Mouse (Mus musculus): ENCODE data around the gene Rnf220. TPM values are rescaled to one million over a fixed set of nuclear protein-coding genes. Genes with fewer than 3 reads are reported as not detected.
A peak's percentile ranks its signal among the peaks of the same experiment; 100 is the strongest.

The Rnf220 gene
- polyA plus RNA-seq, 1 experiment from 2014 or later, result 17.3 TPM

DNA sequence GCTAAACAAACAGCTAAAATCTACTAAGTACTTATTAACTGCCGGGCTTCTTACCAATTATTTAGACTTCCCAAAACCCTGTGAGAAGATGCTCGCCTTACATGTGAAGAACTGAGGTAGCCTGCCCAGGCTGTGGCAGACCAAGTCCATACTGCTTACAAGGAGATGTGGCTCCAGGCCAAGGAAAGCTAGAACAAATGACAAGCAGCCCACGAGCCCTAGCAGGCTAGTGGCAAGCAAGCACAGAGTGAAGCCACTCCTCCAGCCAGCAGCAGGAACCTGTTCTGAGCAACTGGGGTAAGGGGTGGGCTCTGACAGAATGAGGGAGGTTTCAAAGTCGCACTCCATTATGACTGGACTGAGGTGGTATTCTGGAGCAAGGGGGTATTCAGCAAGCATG, 222.1 kb downstream of the Rnf220 start:
- DNase-seq (no peak), ATAC-seq (no peak)
- Histone ChIP-seq H3K27me3 (ENCODE audit: insufficient read depth, low read length) (no peaks in the 10 kb centered on the region), H3K9ac (replicated peaks) (no peak overlapping the region), H3K4me2 (ENCODE audit: low read depth, low read length) (no peak overlapping the region), H3K36me3 (replicated peaks; ENCODE audit: insufficient read depth, low read length) (peaks cover 64% of the 10 kb centered on the region), H3K4me3 (ENCODE audit: low read depth, low read length) (no peak overlapping the region), H3K27ac (ENCODE audit: low read depth) (no peak overlapping the region), H3K9me3 (ENCODE audit: low read length) (no peaks in the 10 kb centered on the region), H3K4me1 (ENCODE audit: insufficient read depth) (no peaks in the 10 kb centered on the region)
- TF ChIP-seq CTCF (IDR thresholded peaks at IDR 0.05; ENCODE audit: low read depth) (no peak), EP300 (IDR thresholded peaks at IDR 0.05; ENCODE audit: low read depth) (no peak)
- 91% methylated on average over 4 of the region's 4 CpGs for WGBS (ENCODE audit: insufficient replicate concordance)

DNA sequence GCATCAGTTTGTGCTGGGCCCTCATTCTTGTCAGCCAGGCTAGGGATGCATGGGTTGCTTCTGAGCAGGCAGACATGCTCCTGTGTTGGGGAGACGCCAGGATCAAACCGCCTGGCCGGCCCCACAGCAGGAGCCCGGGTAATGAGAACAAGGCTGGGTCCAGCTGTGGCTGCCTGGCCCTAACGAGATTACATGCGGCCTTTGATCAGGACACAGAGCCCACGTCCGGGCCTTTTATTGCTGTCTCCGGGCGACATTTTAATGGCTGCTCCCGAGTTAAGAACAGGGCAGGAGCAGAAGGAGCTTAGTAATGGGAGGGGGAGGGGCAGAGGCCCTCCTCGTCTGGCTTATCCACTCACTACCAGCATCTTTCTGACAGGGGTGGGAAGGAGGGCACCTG, 224.4 kb downstream of the Rnf220 start:
- WGBS (ENCODE audit: insufficient replicate concordance), result 74% methylated on average over 12 of the region's 12 CpGs
- TF ChIP-seq EP300 (IDR thresholded peaks at IDR 0.05; ENCODE audit: low read depth) (no peak), CTCF (IDR thresholded peaks at IDR 0.05; ENCODE audit: low read depth) (no peak)
- Histone ChIP-seq H3K4me1 (ENCODE audit: insufficient read depth) (no peaks in the 10 kb centered on the region), H3K27ac (ENCODE audit: low read depth) (no peak overlapping the region), H3K36me3 (replicated peaks; ENCODE audit: insufficient read depth, low read length) (peaks cover 48% of the 10 kb centered on the region), H3K27me3 (ENCODE audit: insufficient read depth, low read length) (no peaks in the 10 kb centered on the region), H3K9me3 (ENCODE audit: low read length) (no peaks in the 10 kb centered on the region), H3K9ac (replicated peaks) (no peak overlapping the region), H3K4me2 (ENCODE audit: low read depth, low read length) (no peak overlapping the region), H3K4me3 (ENCODE audit: low read depth, low read length) (no peak overlapping the region)
- ATAC-seq (no peak), DNase-seq (no peak)

DNA sequence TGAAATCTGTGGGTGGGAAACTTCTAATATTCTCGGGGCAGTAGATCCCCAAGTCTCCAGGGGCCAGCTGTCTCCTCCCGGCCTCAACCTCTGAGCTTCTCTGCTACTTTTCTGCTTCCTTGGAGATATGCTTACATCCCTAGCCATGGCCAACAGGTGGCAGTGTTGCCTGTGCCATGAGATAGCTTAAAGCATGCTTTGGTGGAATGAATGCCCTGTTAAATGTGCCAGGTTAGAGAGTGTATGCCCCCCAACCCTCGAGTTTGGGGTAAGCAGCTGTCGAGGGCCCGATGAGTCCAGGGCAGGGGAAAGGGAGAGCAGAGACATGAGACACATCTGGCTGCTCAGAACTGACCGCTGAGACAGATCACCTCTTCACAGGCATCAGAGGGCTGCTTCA, 226.6 kb downstream of the Rnf220 start:
- H3K9me3 ChIP-seq (ENCODE audit: low read length), result no peaks in the 10 kb centered on the region
- 20% methylated on average over 6 of the region's 6 CpGs for WGBS (ENCODE audit: insufficient replicate concordance)
- DNase-seq (peak; percentile 82), ATAC-seq (peak; percentile 60)
- H3K27me3 ChIP-seq (ENCODE audit: insufficient read depth, low read length), result no peaks in the 10 kb centered on the region
- H3K4me3 ChIP-seq (ENCODE audit: low read depth, low read length), result no peak overlapping the region
- H3K27ac ChIP-seq (ENCODE audit: low read depth), result no peak overlapping the region
- H3K36me3 ChIP-seq (replicated peaks; ENCODE audit: insufficient read depth, low read length), result peaks cover 29% of the 10 kb centered on the region
- peak; percentile 97 for TF ChIP-seq CTCF (IDR thresholded peaks at IDR 0.05; ENCODE audit: low read depth)
- no peak for TF ChIP-seq EP300 (IDR thresholded peaks at IDR 0.05; ENCODE audit: low read depth)
- H3K9ac ChIP-seq (replicated peaks), result no peak overlapping the region
- H3K4me2 ChIP-seq (ENCODE audit: low read depth, low read length), result no peak overlapping the region
- no peaks in the 10 kb centered on the region for H3K4me1 ChIP-seq (ENCODE audit: insufficient read depth)

DNA sequence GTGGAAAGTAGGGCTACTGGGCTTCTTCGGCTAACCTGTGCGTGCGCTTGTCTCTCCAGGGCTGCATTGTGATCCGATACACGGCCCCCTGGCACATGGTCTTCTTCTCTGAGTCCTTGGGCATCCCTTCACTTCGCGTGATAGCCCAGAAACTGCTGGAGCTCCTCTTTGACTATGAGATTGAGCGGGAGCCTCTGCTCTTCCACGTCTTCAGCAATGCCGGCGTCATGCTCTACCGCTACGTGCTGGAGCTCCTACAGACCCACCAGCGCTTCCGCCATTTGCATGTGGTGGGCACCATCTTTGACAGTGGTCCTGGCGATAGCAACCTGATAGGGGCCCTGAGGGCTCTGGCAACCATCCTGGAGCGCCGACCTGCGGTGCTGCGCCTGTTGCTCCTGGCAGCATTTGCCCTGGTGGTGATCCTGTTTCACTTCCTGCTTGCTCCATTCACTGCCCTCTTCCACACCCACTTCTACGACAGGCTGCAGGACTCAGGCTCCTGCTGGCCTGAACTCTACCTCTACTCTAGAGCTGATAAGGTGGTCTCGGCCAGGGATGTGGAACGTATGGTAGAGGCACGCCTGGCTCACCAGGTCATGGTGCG, 228.9 kb downstream of the Rnf220 start:
- H3K9ac ChIP-seq (replicated peaks), result no peak overlapping the region
- TF ChIP-seq CTCF (IDR thresholded peaks at IDR 0.05; ENCODE audit: low read depth) (no peak), EP300 (IDR thresholded peaks at IDR 0.05; ENCODE audit: low read depth) (no peak)
- no peak overlapping the region for H3K27ac ChIP-seq (ENCODE audit: low read depth)
- H3K4me2 ChIP-seq (ENCODE audit: low read depth, low read length), result no peak overlapping the region
- ATAC-seq (no peak), DNase-seq (no peak)
- H3K4me3 ChIP-seq (ENCODE audit: low read depth, low read length), result no peak overlapping the region
- no peaks in the 10 kb centered on the region for H3K27me3 ChIP-seq (ENCODE audit: insufficient read depth, low read length)
- no peaks in the 10 kb centered on the region for H3K9me3 ChIP-seq (ENCODE audit: low read length)
- 80% methylated on average over 25 of the region's 25 CpGs for WGBS (ENCODE audit: insufficient replicate concordance)
- peaks cover 14% of the 10 kb centered on the region for H3K36me3 ChIP-seq (replicated peaks; ENCODE audit: insufficient read depth, low read length)
- H3K4me1 ChIP-seq (ENCODE audit: insufficient read depth), result no peaks in the 10 kb centered on the region

DNA sequence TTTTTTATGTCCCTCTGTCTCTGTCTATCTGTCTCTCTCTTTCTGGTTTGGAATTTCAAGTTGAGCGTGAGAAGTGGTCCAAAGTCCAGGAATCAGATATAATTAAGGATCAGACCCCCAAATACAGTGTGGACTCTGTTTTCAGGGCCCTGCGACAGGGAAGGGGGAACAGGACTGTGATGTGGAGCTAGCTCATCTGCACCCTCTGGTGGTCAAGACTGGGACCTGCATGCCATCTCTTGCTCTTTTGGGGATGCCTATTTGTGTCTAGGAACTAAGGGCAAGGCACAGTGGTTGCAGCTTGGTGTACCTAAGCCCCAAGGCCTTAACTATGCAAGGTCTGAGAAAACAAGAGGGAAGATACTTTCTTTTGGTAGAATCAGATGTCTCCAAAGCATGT, 229.6 kb downstream of the Rnf220 start:
- peaks cover 8% of the 10 kb centered on the region for H3K36me3 ChIP-seq (replicated peaks; ENCODE audit: insufficient read depth, low read length)
- H3K4me2 ChIP-seq (ENCODE audit: low read depth, low read length), result no peak overlapping the region
- no peaks in the 10 kb centered on the region for H3K4me1 ChIP-seq (ENCODE audit: insufficient read depth)
- ATAC-seq (peak; percentile 42; the same call in 1 of the 2 replicates), DNase-seq (peak; percentile 79)
- no peak overlapping the region for H3K4me3 ChIP-seq (ENCODE audit: low read depth, low read length)
- H3K27ac ChIP-seq (ENCODE audit: low read depth), result no peak overlapping the region
- H3K9ac ChIP-seq (replicated peaks), result no peak overlapping the region
- TF ChIP-seq EP300 (IDR thresholded peaks at IDR 0.05; ENCODE audit: low read depth) (no peak), CTCF (IDR thresholded peaks at IDR 0.05; ENCODE audit: low read depth) (peak; percentile 96)
- WGBS (ENCODE audit: insufficient replicate concordance), result 10% methylated on average over 2 of the region's 2 CpGs
- H3K27me3 ChIP-seq (ENCODE audit: insufficient read depth, low read length), result no peaks in the 10 kb centered on the region
- H3K9me3 ChIP-seq (ENCODE audit: low read length), result no peaks in the 10 kb centered on the region

DNA sequence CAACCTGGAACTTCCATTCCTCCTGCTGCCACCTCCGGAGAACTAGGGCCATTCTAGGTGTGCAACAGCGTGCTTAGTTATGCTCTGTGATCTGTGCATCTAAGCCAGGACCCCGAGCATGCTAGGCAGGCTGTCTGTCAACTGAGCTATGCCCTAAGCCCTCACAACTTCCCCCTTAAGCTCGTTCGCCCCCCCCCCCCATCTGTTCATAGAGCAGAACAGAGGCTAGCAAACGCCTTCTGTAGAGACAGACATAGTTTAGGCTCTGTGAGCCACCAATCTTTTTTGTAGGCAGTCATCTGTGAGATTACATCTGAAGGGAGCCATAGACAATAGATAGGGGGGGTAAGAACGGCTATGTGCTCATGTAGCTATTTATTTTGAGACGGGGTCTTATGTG, 233.9 kb downstream of the Rnf220 start:
- Histone ChIP-seq H3K27me3 (ENCODE audit: insufficient read depth, low read length) (no peaks in the 10 kb centered on the region), H3K4me3 (ENCODE audit: low read depth, low read length) (no peak overlapping the region), H3K27ac (ENCODE audit: low read depth) (no peak overlapping the region), H3K4me2 (ENCODE audit: low read depth, low read length) (no peak overlapping the region), H3K9ac (replicated peaks) (no peak overlapping the region), H3K9me3 (ENCODE audit: low read length) (no peaks in the 10 kb centered on the region), H3K36me3 (replicated peaks; ENCODE audit: insufficient read depth, low read length) (no peaks in the 10 kb centered on the region), H3K4me1 (ENCODE audit: insufficient read depth) (no peaks in the 10 kb centered on the region)
- TF ChIP-seq CTCF (IDR thresholded peaks at IDR 0.05; ENCODE audit: low read depth), result no peak
- 58% methylated on average over 8 of the region's 8 CpGs for WGBS (ENCODE audit: insufficient replicate concordance)
- DNase-seq, result no peak
- ATAC-seq, result no peak

Measured in liver, postnatal 0 days (tissue).